Mouse (Mus musculus) midbrain, embryonic 12.5 days (tissue): ENCODE measurements around the gene Ift122. TPM values are rescaled to one million over a fixed set of nuclear protein-coding genes. Genes with fewer than 3 reads are reported as not detected.

Source experiments
- ATAC-seq: fragments of 200-750 bp; cut with Nextera tagmentation; 2 replicates; pipeline ENCODE4 v1.8.0; 2017; ENCODE audit warnings: low read depth, moderate TSS enrichment, moderate library complexity; ENCODE audit not compliant: low FRiP score
- H3K27ac ChIP-seq: fragments of 300-500 bp; sonication (generic); replicated peaks from 2 replicates; pipeline ENCODE4 v1.5.1; 2016; ENCODE audit warnings: mild to moderate bottlenecking
- H3K27me3 ChIP-seq: fragments of 300-500 bp; sonication (generic); 2 replicates; pipeline ENCODE4 v1.6.1; 2016; ENCODE audit warnings: mild to moderate bottlenecking
- H3K36me3 ChIP-seq: fragments of 300-500 bp; sonication (generic); 2 replicates; pipeline ENCODE4 v1.6.1; 2016
- H3K4me1 ChIP-seq: fragments of 300-500 bp; sonication (generic); 2 replicates; pipeline ENCODE4 v1.6.1; 2016
- H3K4me2 ChIP-seq: fragments of 300-500 bp; sonication (generic); replicated peaks from 2 replicates; pipeline ENCODE4 v1.6.1; 2016; ENCODE audit warnings: mild to moderate bottlenecking, moderate library complexity
- H3K4me3 ChIP-seq: fragments of 300-500 bp; sonication (generic); 2 replicates; pipeline ENCODE4 v1.5.1; 2016; ENCODE audit warnings: mild to moderate bottlenecking
- H3K9ac ChIP-seq: fragments of 300-500 bp; sonication (generic); replicated peaks from 2 replicates; pipeline ENCODE4 v1.6.1; 2016; ENCODE audit warnings: mild to moderate bottlenecking, moderate library complexity
- H3K9me3 ChIP-seq: fragments of 300-500 bp; sonication (generic); 2 replicates; pipeline ENCODE4 v1.6.1; 2016; ENCODE audit warnings: mild to moderate bottlenecking
- WGBS: fragments of 180-500 bp; shearing (Covaris S2); methylation state at CpG from one replicate; pipeline ENCODE4 v1.1.7; 2016; 5-methylcytosine and 5-hydroxymethylcytosine counted together
- polyA plus RNA-seq: library from polyadenylated mRNA; unstranded; fragments of >200 nt; fragmentation: Nextera tagmentation; extraction: Ambion mirVana; gene quantifications from 2 replicates; pipeline ENCODE4 v1.2.1, GENCODE M21; 2016

Gene Ift122
- polyA plus RNA-seq, 1 experiment from 2014 or later = 27.7 TPM

- peaks cover 18% of the 10 kb centered on the region for H3K36me3 ChIP-seq
- no peak overlapping the region for H3K27ac ChIP-seq
- H3K4me1 ChIP-seq = 0 out of 2 replicates have a peak, but pooled peaks cover 5% of the 10 kb centered on the region
- 0 out of 2 replicates have a peak, but pooled peaks cover 3% of the 10 kb centered on the region for H3K27me3 ChIP-seq
- 90% methylated on average over 7 of the region's 7 CpGs for WGBS
- H3K4me2 ChIP-seq = no peak overlapping the region
- no peaks in the 10 kb centered on the region for H3K9me3 ChIP-seq
- no peak overlapping the region for H3K4me3 ChIP-seq
- H3K9ac ChIP-seq = no peak overlapping the region
- ATAC-seq = no peak
These were observed 44.8 kb downstream of the Ift122 start for GRCm38 (mm10) chr6:115897926-115898520.

- Histone ChIP-seq H3K36me3 (peaks cover 28% of the 10 kb centered on the region), H3K27me3 (no peaks in the 10 kb centered on the region), H3K9me3 (no peaks in the 10 kb centered on the region), H3K4me2 (no peak overlapping the region), H3K4me1 (0 out of 2 replicates have a peak, but pooled peaks cover 5% of the 10 kb centered on the region), H3K27ac (no peak overlapping the region), H3K4me3 (no peak overlapping the region), H3K9ac (no peak overlapping the region)
- ATAC-seq = no peak
- 31% methylated on average over 3 of the region's 3 CpGs for WGBS
These were observed 47.8 kb downstream of the Ift122 start for GRCm38 (mm10) chr6:115901062-115901461.

GRCm38 (mm10) chr6:115901489-115901931, 48.2 kb downstream of the Ift122 start:
- no peaks in the 10 kb centered on the region for H3K9me3 ChIP-seq
- H3K27ac ChIP-seq = no peak overlapping the region
- peaks cover 30% of the 10 kb centered on the region for H3K36me3 ChIP-seq
- no peak overlapping the region for H3K4me2 ChIP-seq
- no peak for ATAC-seq
- no peaks in the 10 kb centered on the region for H3K27me3 ChIP-seq
- H3K4me1 ChIP-seq = 0 out of 2 replicates have a peak, but pooled peaks cover 5% of the 10 kb centered on the region
- H3K9ac ChIP-seq = no peak overlapping the region
- WGBS = 77% methylated on average over 8 of the region's 8 CpGs
- H3K4me3 ChIP-seq = no peak overlapping the region

- Histone ChIP-seq H3K9ac (no peak overlapping the region), H3K9me3 (no peaks in the 10 kb centered on the region), H3K27ac (no peak overlapping the region), H3K27me3 (no peaks in the 10 kb centered on the region), H3K4me1 (0 out of 2 replicates have a peak, but pooled peaks cover 5% of the 10 kb centered on the region), H3K4me2 (no peak overlapping the region), H3K4me3 (no peak overlapping the region), H3K36me3 (peaks cover 40% of the 10 kb centered on the region)
- no peak for ATAC-seq
- 77% methylated on average over 3 of the region's 3 CpGs for WGBS
These were observed 49.3 kb downstream of the Ift122 start for GRCm38 (mm10) chr6:115902545-115902944.

GRCm38 (mm10) chr6:115905568-115905967, 52.3 kb downstream of the Ift122 start:
- H3K4me3 ChIP-seq = no peak overlapping the region
- no peak overlapping the region for H3K27ac ChIP-seq
- ATAC-seq = no peak
- no peak overlapping the region for H3K4me2 ChIP-seq
- H3K27me3 ChIP-seq = no peaks in the 10 kb centered on the region
- WGBS = 91% methylated on average over 6 of the region's 6 CpGs
- no peak overlapping the region for H3K9ac ChIP-seq
- 0 out of 2 replicates have a peak, but pooled peaks cover 8% of the 10 kb centered on the region for H3K4me1 ChIP-seq
- no peaks in the 10 kb centered on the region for H3K9me3 ChIP-seq
- H3K36me3 ChIP-seq = peaks cover 36% of the 10 kb centered on the region

GRCm38 (mm10) chr6:115906455-115906854, 53.2 kb downstream of the Ift122 start:
- H3K4me2 ChIP-seq = no peak overlapping the region
- no peaks in the 10 kb centered on the region for H3K9me3 ChIP-seq
- H3K27me3 ChIP-seq = no peaks in the 10 kb centered on the region
- ATAC-seq = no peak
- no peak overlapping the region for H3K9ac ChIP-seq
- no peak overlapping the region for H3K4me3 ChIP-seq
- WGBS = 77% methylated on average over 1 of the region's 1 CpGs
- H3K4me1 ChIP-seq = 0 out of 2 replicates have a peak, but pooled peaks cover 4% of the 10 kb centered on the region
- H3K36me3 ChIP-seq = peaks cover 36% of the 10 kb centered on the region
- no peak overlapping the region for H3K27ac ChIP-seq

- Histone ChIP-seq H3K27me3 (no peaks in the 10 kb centered on the region), H3K4me2 (no peak overlapping the region), H3K36me3 (peaks cover 36% of the 10 kb centered on the region), H3K9me3 (no peaks in the 10 kb centered on the region), H3K4me1 (0 out of 2 replicates have a peak, but pooled peaks cover 3% of the 10 kb centered on the region), H3K4me3 (no peak overlapping the region), H3K27ac (no peak overlapping the region), H3K9ac (no peak overlapping the region)
- WGBS = 88% methylated on average over 2 of the region's 2 CpGs
- ATAC-seq = no peak
These were observed 53.6 kb downstream of the Ift122 start for GRCm38 (mm10) chr6:115906871-115907270.

GRCm38 (mm10) chr6:115908421-115908982, 55.2 kb downstream of the Ift122 start:
- Histone ChIP-seq H3K4me2 (no peak overlapping the region), H3K9me3 (no peaks in the 10 kb centered on the region), H3K4me1 (0 out of 2 replicates have a peak, but pooled peaks cover 3% of the 10 kb centered on the region), H3K9ac (no peak overlapping the region), H3K36me3 (peaks cover 32% of the 10 kb centered on the region; the same call in 1 of the 2 replicates), H3K27ac (no peak overlapping the region), H3K4me3 (no peak overlapping the region), H3K27me3 (no peaks in the 10 kb centered on the region)
- WGBS = 36% methylated on average over 6 of the region's 6 CpGs
- ATAC-seq = no peak

GRCm38 (mm10) chr6:115909052-115909451, 55.8 kb downstream of the Ift122 start:
- no peak overlapping the region for H3K9ac ChIP-seq
- H3K27me3 ChIP-seq = no peaks in the 10 kb centered on the region
- ATAC-seq = no peak
- WGBS = 69% methylated on average over 3 of the region's 3 CpGs
- H3K27ac ChIP-seq = no peak overlapping the region
- peaks cover 29% of the 10 kb centered on the region; the same call in 1 of the 2 replicates for H3K36me3 ChIP-seq
- no peak overlapping the region for H3K4me3 ChIP-seq
- no peaks in the 10 kb centered on the region for H3K9me3 ChIP-seq
- H3K4me1 ChIP-seq = 0 out of 2 replicates have a peak, but pooled peaks cover 3% of the 10 kb centered on the region
- H3K4me2 ChIP-seq = no peak overlapping the region

- Histone ChIP-seq H3K4me1 (0 out of 2 replicates have a peak, but pooled peaks cover 3% of the 10 kb centered on the region), H3K9ac (no peak overlapping the region), H3K4me3 (no peak overlapping the region), H3K36me3 (peaks cover 24% of the 10 kb centered on the region; the same call in 1 of the 2 replicates), H3K9me3 (no peaks in the 10 kb centered on the region), H3K4me2 (no peak overlapping the region), H3K27me3 (no peaks in the 10 kb centered on the region), H3K27ac (no peak overlapping the region)
- ATAC-seq = no peak
- 78% methylated on average over 8 of the region's 8 CpGs for WGBS
These were observed 56.7 kb downstream of the Ift122 start for GRCm38 (mm10) chr6:115909940-115910339.

GRCm38 (mm10) chr6:115911763-115912162, 58.5 kb downstream of the Ift122 start:
- no peak overlapping the region for H3K4me3 ChIP-seq
- 0 out of 2 replicates have a peak, but pooled peaks cover 3% of the 10 kb centered on the region for H3K4me1 ChIP-seq
- no peak overlapping the region for H3K4me2 ChIP-seq
- no peak overlapping the region for H3K27ac ChIP-seq
- H3K36me3 ChIP-seq = peaks cover 16% of the 10 kb centered on the region; the same call in 1 of the 2 replicates
- H3K9ac ChIP-seq = no peak overlapping the region
- ATAC-seq = no peak
- no peaks in the 10 kb centered on the region for H3K9me3 ChIP-seq
- WGBS = 88% methylated on average over 6 of the region's 6 CpGs
- no peaks in the 10 kb centered on the region for H3K27me3 ChIP-seq

GRCm38 (mm10) chr6:115913482-115913881, 60.2 kb downstream of the Ift122 start:
- Histone ChIP-seq H3K9ac (no peak overlapping the region), H3K4me1 (0 out of 2 replicates have a peak, but pooled peaks cover 3% of the 10 kb centered on the region), H3K9me3 (no peaks in the 10 kb centered on the region), H3K4me2 (no peak overlapping the region), H3K4me3 (no peak overlapping the region), H3K27me3 (no peaks in the 10 kb centered on the region), H3K27ac (no peak overlapping the region), H3K36me3 (peaks cover 9% of the 10 kb centered on the region; the same call in 1 of the 2 replicates)
- WGBS = 88% methylated on average over 10 of the region's 10 CpGs
- ATAC-seq = no peak
